Mouse (Mus musculus) ES-E14 (cell line): ENCODE measurements at regions not wholly inside any gene's neighbourhood (a gene's known extent, or its start where the extent isn't known, plus 50 kb on each side); places are given as distances from the start of the nearest gene placed in this dataset.

Source experiments
- DNase-seq: peaks from one replicate; pipeline ENCODE4 v3.0.0-alpha.2; 2013; ENCODE audit warnings: low read depth, low spot score
- H3K27ac ChIP-seq: 2 replicates; pipeline ENCODE4 v1.5.1; 2012; ENCODE audit warnings: low read depth, mild to moderate bottlenecking, low read length, moderate library complexity, mixed read lengths; ENCODE audit not compliant: poor library complexity, insufficient read depth, severe bottlenecking
- H3K36me3 ChIP-seq: 2 replicates; pipeline ENCODE4 v1.6.1; 2012; ENCODE audit warnings: mild to moderate bottlenecking, low read length, moderate library complexity, mixed read lengths; ENCODE audit not compliant: control insufficient read depth, poor library complexity, insufficient read depth, severe bottlenecking
- H3K4me1 ChIP-seq, 2 experiments: fragments of 150-350 bp in 1 of 2; sonication (generic) in 1 of 2; 2 replicates each; pipeline ENCODE4 v1.6.1; 2012; ENCODE audit warnings: low read length in 2 of 2, mild to moderate bottlenecking in 1 of 2, mixed read lengths in 1 of 2; ENCODE audit not compliant: control insufficient read depth in 2 of 2, insufficient read depth in 2 of 2, poor library complexity in 1 of 2
- H3K4me3 ChIP-seq, 2 experiments: fragments of 150-350 bp in 1 of 2; sonication (generic) in 1 of 2; 2 replicates each; pipeline ENCODE4 v1.5.1; 2012; ENCODE audit warnings: low read length in 2 of 2, low read depth in 1 of 2, mild to moderate bottlenecking in 1 of 2, mixed read lengths in 1 of 2; ENCODE audit not compliant: insufficient read depth in 1 of 2, poor library complexity in 1 of 2, severe bottlenecking in 1 of 2
- H3K9ac ChIP-seq: 2 replicates; pipeline ENCODE4 v1.6.1; 2012; ENCODE audit warnings: low read depth, mild to moderate bottlenecking, low read length, mixed read lengths; ENCODE audit not compliant: poor library complexity, insufficient read depth, severe bottlenecking
- H3K9me3 ChIP-seq: fragments of 150-350 bp; sonication (generic); 2 replicates; pipeline ENCODE4 v1.6.1; 2012; ENCODE audit warnings: low read depth, mild to moderate bottlenecking, low read length; ENCODE audit not compliant: control insufficient read depth, insufficient read depth
- CHD2 ChIP-seq: IDR thresholded peaks from 2 replicates; pipeline ENCODE4 v1.6.1; 2014; ENCODE audit warnings: mild to moderate bottlenecking, low read depth, low read length, inconsistent platforms
- HCFC1 ChIP-seq: IDR thresholded peaks from 2 replicates; pipeline ENCODE4 v1.6.1; 2012; ENCODE audit warnings: low read length, inconsistent platforms, borderline replicate concordance; ENCODE audit not compliant: insufficient read depth
- MAFK ChIP-seq: IDR thresholded peaks from 2 replicates; pipeline ENCODE4 v1.6.1; 2014; ENCODE audit warnings: mild to moderate bottlenecking, low read depth, low read length, inconsistent platforms; ENCODE audit not compliant: insufficient read depth
- ZC3H11A ChIP-seq: IDR thresholded peaks from 2 replicates; pipeline ENCODE4 v1.6.1; 2012; ENCODE audit warnings: low read depth, mild to moderate bottlenecking, inconsistent platforms, low read length, borderline replicate concordance
- ZNF384 ChIP-seq: IDR thresholded peaks from 2 replicates; pipeline ENCODE4 v1.6.1; 2012; ENCODE audit warnings: low read depth, low read length, inconsistent platforms
- in situ Hi-C, 2 experiments: fragments of 600-800 bp; cut with MboI; formaldehyde crosslinking; loops; one replicate each; pipeline ENCODE4 v1.15.1; 2025; ENCODE audit warnings: low sequenced_read_pairs in 2 of 2, inconsistent platforms in 1 of 2; ENCODE audit not compliant: unreplicated experiment in 2 of 2

DNA sequence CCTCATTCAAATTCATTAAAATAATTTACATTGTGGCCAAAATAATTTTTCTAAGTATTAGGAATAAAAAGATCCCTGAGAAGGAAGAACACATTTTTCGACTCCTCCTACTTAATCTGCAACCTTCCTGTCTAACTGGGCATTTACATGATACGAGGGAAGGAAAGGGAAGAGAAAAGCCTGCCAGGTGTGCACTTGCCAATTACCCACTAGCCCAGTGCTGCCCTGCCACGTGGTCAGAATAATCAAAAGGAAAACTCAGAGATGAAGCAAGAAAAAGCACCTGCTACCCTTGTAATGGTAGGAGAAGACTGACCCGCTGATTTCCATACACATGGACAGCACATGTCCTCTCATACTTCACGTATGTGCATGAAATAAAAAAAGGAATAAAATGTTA lies 651.0 kb upstream of the Mms22l start:
- in situ Hi-C loops: no loop called here
- no peak for DNase-seq
- Histone ChIP-seq H3K9ac (no peak overlapping the region), H3K36me3 (no peaks in the 10 kb centered on the region), H3K4me3 (no peak overlapping the region), H3K27ac (no peak overlapping the region), H3K9me3 (no peaks in the 10 kb centered on the region), H3K4me1 (no peaks in the 10 kb centered on the region)
- TF ChIP-seq HCFC1 (no peak), MAFK (no peak), CHD2 (no peak), ZNF384 (no peak), ZC3H11A (no peak)

DNA sequence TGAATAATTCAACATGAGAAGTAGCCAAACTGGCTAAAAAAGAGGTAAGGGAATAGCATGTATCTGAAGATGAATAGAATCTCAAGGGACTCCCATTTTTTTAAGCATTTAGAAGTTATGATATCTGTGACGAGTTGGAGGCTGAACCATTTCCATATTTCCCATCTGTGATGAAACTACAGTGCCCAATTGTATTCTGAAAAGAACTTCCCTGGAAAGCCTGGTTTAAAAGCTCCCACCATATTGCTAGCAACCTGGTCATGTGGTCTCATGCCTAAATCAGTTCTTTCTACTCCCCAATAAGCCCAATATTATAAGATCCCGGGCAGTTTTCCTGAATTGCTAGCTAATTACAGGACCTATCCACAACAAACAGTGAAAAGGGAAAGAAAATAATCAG lies 645.6 kb upstream of the Mms22l start:
- Histone ChIP-seq H3K36me3 (no peaks in the 10 kb centered on the region), H3K4me1 (no peaks in the 10 kb centered on the region), H3K27ac (no peak overlapping the region), H3K9ac (no peak overlapping the region), H3K4me3 (no peak overlapping the region), H3K9me3 (no peaks in the 10 kb centered on the region)
- in situ Hi-C loops: no loop called here
- no peak for DNase-seq
- TF ChIP-seq ZNF384: no peak
- TF ChIP-seq HCFC1: no peak
- no peak for TF ChIP-seq CHD2
- TF ChIP-seq MAFK: no peak
- no peak for TF ChIP-seq ZC3H11A

DNA sequence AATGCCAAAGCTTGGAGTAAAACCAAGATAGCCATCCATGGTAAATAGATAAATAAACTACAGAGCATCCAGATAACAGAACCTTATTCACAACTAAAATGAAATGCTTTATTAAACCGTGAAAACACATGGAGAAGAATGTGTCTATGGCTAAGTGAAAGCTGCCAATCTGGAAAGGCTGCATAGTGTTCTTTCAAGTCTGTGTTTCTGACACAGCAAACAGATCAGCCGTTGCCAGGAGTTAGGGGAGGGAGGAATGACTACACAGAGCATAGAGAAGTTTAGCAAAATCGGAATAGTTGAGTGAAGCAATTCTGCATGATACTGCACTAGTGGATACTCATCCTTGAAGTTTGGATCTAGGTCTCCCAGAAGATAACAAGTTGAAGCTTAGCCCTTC lies 633.8 kb upstream of the Mms22l start:
- in situ Hi-C loops: no loop called here

DNA sequence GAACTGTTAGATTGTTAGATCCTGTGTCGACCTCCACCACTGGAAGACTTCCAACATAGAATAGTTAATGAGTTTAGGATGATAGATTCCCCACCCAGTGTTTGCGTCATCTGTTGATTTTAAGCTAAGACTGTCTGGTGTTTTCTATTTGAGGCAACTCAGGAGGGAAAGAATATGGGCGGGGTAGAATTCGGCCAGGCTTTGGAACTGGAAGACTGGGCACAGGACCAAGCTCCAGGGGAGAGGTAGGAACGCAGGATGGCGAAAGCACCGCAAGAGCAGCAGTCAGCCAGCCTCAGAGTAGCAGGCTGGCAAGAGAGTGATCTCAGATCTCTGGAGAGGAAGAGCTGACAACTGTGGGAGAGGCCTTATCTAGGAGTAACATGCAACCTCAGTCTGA lies 616.2 kb upstream of the Mms22l start:
- H3K27ac ChIP-seq: no peak overlapping the region
- in situ Hi-C loops: no loop called here
- TF ChIP-seq MAFK: no peak
- no peak for TF ChIP-seq HCFC1
- no peak for TF ChIP-seq CHD2
- no peak for TF ChIP-seq ZNF384
- no peak for TF ChIP-seq ZC3H11A
- H3K4me1 ChIP-seq: no peaks in the 10 kb centered on the region
- no peaks in the 10 kb centered on the region for H3K9me3 ChIP-seq
- no peak overlapping the region for H3K9ac ChIP-seq
- DNase-seq: no peak
- H3K4me3 ChIP-seq: no peak overlapping the region
- H3K36me3 ChIP-seq: no peaks in the 10 kb centered on the region

More for the DNA sequence above, 633.8 kb upstream of the Mms22l start:
- DNase-seq: no peak
- no peak for TF ChIP-seq MAFK
- no peak for TF ChIP-seq CHD2
- no peak overlapping the region for H3K4me3 ChIP-seq
- no peak overlapping the region for H3K27ac ChIP-seq
- H3K4me1 ChIP-seq: no peaks in the 10 kb centered on the region
- H3K9ac ChIP-seq: no peak overlapping the region
- H3K9me3 ChIP-seq: no peaks in the 10 kb centered on the region
- no peaks in the 10 kb centered on the region for H3K36me3 ChIP-seq

DNA sequence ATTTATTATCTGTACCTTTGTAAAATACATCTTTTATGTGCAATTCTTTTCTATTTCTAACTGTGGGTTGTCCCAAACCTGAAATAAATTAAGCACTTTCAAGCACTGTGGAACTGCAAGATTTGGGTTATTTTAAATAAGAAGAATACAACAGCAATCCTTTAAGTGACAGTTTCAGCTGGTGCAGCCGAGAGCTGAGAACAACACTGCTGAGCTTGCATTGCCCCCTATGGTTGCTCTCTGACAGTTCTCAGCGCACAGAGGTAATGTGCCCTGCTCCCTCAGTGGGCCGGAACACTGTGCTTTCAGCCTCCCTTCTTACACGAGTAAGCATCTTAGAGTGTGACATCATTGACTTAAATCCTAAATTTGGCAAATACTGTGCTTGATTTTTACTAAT lies 582.9 kb upstream of the Mms22l start:
- Histone ChIP-seq H3K27ac (no peak overlapping the region), H3K36me3 (no peaks in the 10 kb centered on the region), H3K9me3 (no peaks in the 10 kb centered on the region), H3K4me1 (no peaks in the 10 kb centered on the region; a peak in 1 of 4 replicates), H3K9ac (no peak overlapping the region), H3K4me3 (no peak overlapping the region)
- in situ Hi-C loops: no loop called here
- TF ChIP-seq CHD2: no peak
- no peak for TF ChIP-seq ZNF384
- TF ChIP-seq MAFK: no peak
- no peak for DNase-seq
